In the genomic region with DNA sequence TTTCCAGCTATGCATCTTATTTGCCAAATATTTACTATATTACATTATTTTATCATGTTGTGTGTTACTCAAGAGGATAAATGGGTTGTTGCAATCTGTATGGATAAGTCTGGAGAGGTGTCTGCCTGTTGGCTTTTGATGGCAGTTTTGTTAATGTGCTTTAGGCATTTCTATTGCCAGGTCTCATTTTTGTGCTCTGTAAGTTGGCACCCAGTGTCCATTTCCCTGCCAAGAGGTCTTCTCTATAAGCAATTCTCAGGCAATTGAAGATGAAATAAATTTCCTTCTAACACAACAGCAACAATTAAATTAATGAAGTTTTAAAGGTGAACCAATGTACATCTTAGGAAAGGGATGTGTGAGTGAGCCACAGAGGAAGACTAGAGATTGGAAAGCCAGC, we compare ENCODE assay signal across 10 mouse cellular contexts. TPM values are rescaled to one million over a fixed set of nuclear protein-coding genes. Genes with fewer than 3 reads are reported as not detected.
"Had no signal": no experiment of that assay in that cellular context is flagged by ENCODE, and none has a peak within 500 bp of the region (broad histone marks: within the 10 kb centered on the region; RNA-seq: fewer than 3 reads in every experiment).

No protein-coding gene starts in this region.

- DNase-seq: kidney, postnatal 4 days; lung, adult 2 months; lung, postnatal 36 days; midbrain, embryonic 14.5 days; spleen, adult 18-20 months; thymus, adult 18-20 months; thymus, postnatal 14 days had no signal

- ATAC-seq: lung, postnatal 0 days had no signal

RNA-seq across cellular contexts. Expression of a gene that starts 11.9 kb away (rescaled TPM):
- total RNA-seq: megakaryocyte, adult 5-6 weeks; neutrophil, adult 5-6 weeks had no signal
